Mouse (Mus musculus): ENCODE data around the gene Gm10490. TPM values are rescaled to one million over a fixed set of nuclear protein-coding genes. Genes with fewer than 3 reads are reported as not detected.

Gene Gm10490
- total and polyA plus RNA-seq, 2 experiments from 2014 or later = not detected

GRCm38 (mm10) chrX:7947900-7948492, 38.7 kb downstream of the Gm10490 start:
- peak; percentile 95 for DNase-seq
- WGBS = 22% methylated on average over 38 of the region's 38 CpGs
- Histone ChIP-seq H3K9me3 (ENCODE audit: low read length) (no peaks in the 10 kb centered on the region), H3K4me1 (ENCODE audit: insufficient read depth) (no peaks in the 10 kb centered on the region), H3K27ac (ENCODE audit: low read depth, low read length) (peak overlapping the region; percentile 72), H3K36me3 (ENCODE audit: insufficient read depth) (no peaks in the 10 kb centered on the region), H3K4me3 (ENCODE audit: low read depth, low read length) (peak overlapping the region; percentile 48), H3K27me3 (ENCODE audit: insufficient read depth, low read length) (no peaks in the 10 kb centered on the region), H3K9ac (peak overlapping the region; percentile 53), H3K4me2 (ENCODE audit: low read depth) (peak overlapping the region; percentile 42)
- peak; percentile 98 for ATAC-seq
- no peak for TF ChIP-seq CTCF (IDR thresholded peaks at IDR 0.05; ENCODE audit: low read depth)

GRCm38 (mm10) chrX:7950091-7950490, 40.7 kb downstream of the Gm10490 start:
- Histone ChIP-seq H3K4me2 (ENCODE audit: low read depth) (no peak overlapping the region), H3K4me3 (ENCODE audit: low read depth, low read length) (no peak overlapping the region), H3K9me3 (ENCODE audit: low read length) (no peaks in the 10 kb centered on the region), H3K27ac (ENCODE audit: low read depth, low read length) (no peak overlapping the region), H3K9ac (no peak overlapping the region), H3K27me3 (ENCODE audit: insufficient read depth, low read length) (no peaks in the 10 kb centered on the region), H3K4me1 (ENCODE audit: insufficient read depth) (no peaks in the 10 kb centered on the region), H3K36me3 (ENCODE audit: insufficient read depth) (no peaks in the 10 kb centered on the region)
- DNase-seq = no peak
- WGBS = 87% methylated on average over 7 of the region's 7 CpGs
- ATAC-seq = no peak
- no peak for TF ChIP-seq CTCF (IDR thresholded peaks at IDR 0.05; ENCODE audit: low read depth)

GRCm38 (mm10) chrX:7958868-7959267, 49.5 kb downstream of the Gm10490 start:
- Histone ChIP-seq H3K27me3 (ENCODE audit: insufficient read depth, low read length) (no peaks in the 10 kb centered on the region), H3K36me3 (ENCODE audit: insufficient read depth) (no peaks in the 10 kb centered on the region), H3K4me1 (ENCODE audit: insufficient read depth) (no peaks in the 10 kb centered on the region), H3K27ac (ENCODE audit: low read depth, low read length) (no peak overlapping the region), H3K9me3 (ENCODE audit: low read length) (no peaks in the 10 kb centered on the region), H3K4me2 (ENCODE audit: low read depth) (no peak overlapping the region), H3K9ac (no peak overlapping the region), H3K4me3 (ENCODE audit: low read depth, low read length) (no peak overlapping the region)
- no peak for TF ChIP-seq CTCF (IDR thresholded peaks at IDR 0.05; ENCODE audit: low read depth)
- DNase-seq (no peak), ATAC-seq (no peak)
- 92% methylated on average over 9 of the region's 9 CpGs for WGBS

Other genes with a start within 250 kb of the Gm10490 start
- 15.7 and 24.3 TPM in 2 replicates for gene Plp2, start 238.2 kb upstream of the Gm10490 start, total RNA-seq (2014; rRNA removed)
- gene Plp2, start 238.2 kb upstream of the Gm10490 start, polyA plus RNA-seq (2015; fragmentation: Nextera tagmentation; extraction: Ambion mirVana) = 37.3 and 38.3 TPM in 2 replicates
- 0.15 TPM in 1 of 2 replicates, not detected in the other for gene Magix, start 228.3 kb upstream of the Gm10490 start, total RNA-seq (2014; rRNA removed)
- 0.21 and 0.22 TPM in 2 replicates for gene Magix, start 228.3 kb upstream of the Gm10490 start, polyA plus RNA-seq (2015; fragmentation: Nextera tagmentation; extraction: Ambion mirVana)
- gene Gpkow, start 212.4 kb upstream of the Gm10490 start, total RNA-seq (2014; rRNA removed) = 15.9 and 21.0 TPM in 2 replicates
- 36.4 and 41.2 TPM in 2 replicates for gene Gpkow, start 212.4 kb upstream of the Gm10490 start, polyA plus RNA-seq (2015; fragmentation: Nextera tagmentation; extraction: Ambion mirVana)
- 29.0 and 32.2 TPM in 2 replicates for gene Wdr45, start 195.2 kb upstream of the Gm10490 start, total RNA-seq (2014; rRNA removed)
- gene Wdr45, start 195.2 kb upstream of the Gm10490 start, polyA plus RNA-seq (2015; fragmentation: Nextera tagmentation; extraction: Ambion mirVana) = 30.8 and 31.5 TPM in 2 replicates
- gene Gm45208, start 187.3 kb upstream of the Gm10490 start, total RNA-seq (2014; rRNA removed) = 0.76 and 1.2 TPM in 2 replicates
- gene Gm45208, start 187.3 kb upstream of the Gm10490 start, polyA plus RNA-seq (2015; fragmentation: Nextera tagmentation; extraction: Ambion mirVana) = 0.91 TPM in 1 of 2 replicates, not detected in the other
- gene Praf2, start 181.1 kb upstream of the Gm10490 start, total RNA-seq (2014; rRNA removed) = 87.2 and 89.6 TPM in 2 replicates
- 139 TPM in 2 replicates for gene Praf2, start 181.1 kb upstream of the Gm10490 start, polyA plus RNA-seq (2015; fragmentation: Nextera tagmentation; extraction: Ambion mirVana)
- 149 and 202 TPM in 2 replicates for gene Ccdc120, start 158.6 kb upstream of the Gm10490 start, total RNA-seq (2014; rRNA removed)
- 59.3 and 66.3 TPM in 2 replicates for gene Ccdc120, start 158.6 kb upstream of the Gm10490 start, polyA plus RNA-seq (2015; fragmentation: Nextera tagmentation; extraction: Ambion mirVana)
- gene Tfe3, start 147.0 kb upstream of the Gm10490 start, total RNA-seq (2014; rRNA removed) = 12.8 and 20.4 TPM in 2 replicates
- gene Tfe3, start 147.0 kb upstream of the Gm10490 start, polyA plus RNA-seq (2015; fragmentation: Nextera tagmentation; extraction: Ambion mirVana) = 17.3 and 20.1 TPM in 2 replicates
- gene Gripap1, start 119.8 kb upstream of the Gm10490 start, total RNA-seq (2014; rRNA removed) = 40.7 and 41.5 TPM in 2 replicates
- gene Gripap1, start 119.8 kb upstream of the Gm10490 start, polyA plus RNA-seq (2015; fragmentation: Nextera tagmentation; extraction: Ambion mirVana) = 46.0 and 62.4 TPM in 2 replicates
- 2.2 and 2.6 TPM in 2 replicates for gene Kcnd1, start 87.3 kb upstream of the Gm10490 start, total RNA-seq (2014; rRNA removed)
- 4.1 and 4.8 TPM in 2 replicates for gene Kcnd1, start 87.3 kb upstream of the Gm10490 start, polyA plus RNA-seq (2015; fragmentation: Nextera tagmentation; extraction: Ambion mirVana)
- 73.7 and 76.8 TPM in 2 replicates for gene Otud5, start 68.2 kb upstream of the Gm10490 start, total RNA-seq (2014; rRNA removed)
- 39.6 and 40.3 TPM in 2 replicates for gene Otud5, start 68.2 kb upstream of the Gm10490 start, polyA plus RNA-seq (2015; fragmentation: Nextera tagmentation; extraction: Ambion mirVana)
- gene Pim2, start 31.3 kb upstream of the Gm10490 start, total RNA-seq (2014; rRNA removed) = 12.2 and 13.4 TPM in 2 replicates
- 20.3 and 21.8 TPM in 2 replicates for gene Pim2, start 31.3 kb upstream of the Gm10490 start, polyA plus RNA-seq (2015; fragmentation: Nextera tagmentation; extraction: Ambion mirVana)
- 36.3 and 39.1 TPM in 2 replicates for gene Slc35a2, start 25.5 kb upstream of the Gm10490 start, total RNA-seq (2014; rRNA removed)
- gene Slc35a2, start 25.5 kb upstream of the Gm10490 start, polyA plus RNA-seq (2015; fragmentation: Nextera tagmentation; extraction: Ambion mirVana) = 34.5 and 40.6 TPM in 2 replicates
- gene Pqbp1, start 10.3 kb upstream of the Gm10490 start, total RNA-seq (2014; rRNA removed) = 125 and 143 TPM in 2 replicates
- 226 and 229 TPM in 2 replicates for gene Pqbp1, start 10.3 kb upstream of the Gm10490 start, polyA plus RNA-seq (2015; fragmentation: Nextera tagmentation; extraction: Ambion mirVana)
- gene Timm17b, start 10.2 kb upstream of the Gm10490 start, total RNA-seq (2014; rRNA removed) = 39.6 and 42.9 TPM in 2 replicates
- gene Timm17b, start 10.2 kb upstream of the Gm10490 start, polyA plus RNA-seq (2015; fragmentation: Nextera tagmentation; extraction: Ambion mirVana) = 129 and 151 TPM in 2 replicates
- not detected in 2 replicates for gene Gm10491, start 1.7 kb upstream of the Gm10490 start, total RNA-seq (2014; rRNA removed)
- not detected in 2 replicates for gene Gm10491, start 1.7 kb upstream of the Gm10490 start, polyA plus RNA-seq (2015; fragmentation: Nextera tagmentation; extraction: Ambion mirVana)
- gene Pcsk1n, start 10.3 kb downstream of the Gm10490 start, total RNA-seq (2014; rRNA removed) = 69.6 and 85.4 TPM in 2 replicates
- 344 and 434 TPM in 2 replicates for gene Pcsk1n, start 10.3 kb downstream of the Gm10490 start, polyA plus RNA-seq (2015; fragmentation: Nextera tagmentation; extraction: Ambion mirVana)
- gene Eras, start 19.1 kb downstream of the Gm10490 start, total RNA-seq (2014; rRNA removed) = not detected in 2 replicates
- gene Eras, start 19.1 kb downstream of the Gm10490 start, polyA plus RNA-seq (2015; fragmentation: Nextera tagmentation; extraction: Ambion mirVana) = not detected in 2 replicates
- 62.3 and 87.3 TPM in 2 replicates for gene Hdac6, start 38.3 kb downstream of the Gm10490 start, total RNA-seq (2014; rRNA removed)
- 42.3 and 51.8 TPM in 2 replicates for gene Hdac6, start 38.3 kb downstream of the Gm10490 start, polyA plus RNA-seq (2015; fragmentation: Nextera tagmentation; extraction: Ambion mirVana)
- gene Gata1, start 68.5 kb downstream of the Gm10490 start, total RNA-seq (2014; rRNA removed) = 0.15 TPM in 1 of 2 replicates, not detected in the other
- gene Gata1, start 68.5 kb downstream of the Gm10490 start, polyA plus RNA-seq (2015; fragmentation: Nextera tagmentation; extraction: Ambion mirVana) = not detected in 2 replicates
- gene Glod5, start 109.0 kb downstream of the Gm10490 start, total RNA-seq (2014; rRNA removed) = 0.43 and 0.77 TPM in 2 replicates
- gene Glod5, start 109.0 kb downstream of the Gm10490 start, polyA plus RNA-seq (2015; fragmentation: Nextera tagmentation; extraction: Ambion mirVana) = 0.45 and 1.2 TPM in 2 replicates
- 38.7 and 46.1 TPM in 2 replicates for gene Suv39h1, start 165.2 kb downstream of the Gm10490 start, total RNA-seq (2014; rRNA removed)
- gene Suv39h1, start 165.2 kb downstream of the Gm10490 start, polyA plus RNA-seq (2015; fragmentation: Nextera tagmentation; extraction: Ambion mirVana) = 33.7 and 37.7 TPM in 2 replicates
- 0.81 and 0.85 TPM in 2 replicates for gene Was, start 181.0 kb downstream of the Gm10490 start, total RNA-seq (2014; rRNA removed)
- 0.09 and 0.30 TPM in 2 replicates for gene Was, start 181.0 kb downstream of the Gm10490 start, polyA plus RNA-seq (2015; fragmentation: Nextera tagmentation; extraction: Ambion mirVana)
- 261 and 316 TPM in 2 replicates for gene Wdr13, start 223.3 kb downstream of the Gm10490 start, total RNA-seq (2014; rRNA removed)
- 45.2 and 58.4 TPM in 2 replicates for gene Wdr13, start 223.3 kb downstream of the Gm10490 start, polyA plus RNA-seq (2015; fragmentation: Nextera tagmentation; extraction: Ambion mirVana)
- 581 and 651 TPM in 2 replicates for gene Rbm3, start 236.3 kb downstream of the Gm10490 start, total RNA-seq (2014; rRNA removed)
- gene Rbm3, start 236.3 kb downstream of the Gm10490 start, polyA plus RNA-seq (2015; fragmentation: Nextera tagmentation; extraction: Ambion mirVana) = 541 and 677 TPM in 2 replicates

Data from forebrain, postnatal 0 days (tissue).